Mouse (Mus musculus): ENCODE measurements at regions not wholly inside any gene's neighbourhood (a gene's known extent, or its start where the extent isn't known, plus 50 kb on each side); places are given as distances from the start of the nearest gene placed in this dataset.

DNA sequence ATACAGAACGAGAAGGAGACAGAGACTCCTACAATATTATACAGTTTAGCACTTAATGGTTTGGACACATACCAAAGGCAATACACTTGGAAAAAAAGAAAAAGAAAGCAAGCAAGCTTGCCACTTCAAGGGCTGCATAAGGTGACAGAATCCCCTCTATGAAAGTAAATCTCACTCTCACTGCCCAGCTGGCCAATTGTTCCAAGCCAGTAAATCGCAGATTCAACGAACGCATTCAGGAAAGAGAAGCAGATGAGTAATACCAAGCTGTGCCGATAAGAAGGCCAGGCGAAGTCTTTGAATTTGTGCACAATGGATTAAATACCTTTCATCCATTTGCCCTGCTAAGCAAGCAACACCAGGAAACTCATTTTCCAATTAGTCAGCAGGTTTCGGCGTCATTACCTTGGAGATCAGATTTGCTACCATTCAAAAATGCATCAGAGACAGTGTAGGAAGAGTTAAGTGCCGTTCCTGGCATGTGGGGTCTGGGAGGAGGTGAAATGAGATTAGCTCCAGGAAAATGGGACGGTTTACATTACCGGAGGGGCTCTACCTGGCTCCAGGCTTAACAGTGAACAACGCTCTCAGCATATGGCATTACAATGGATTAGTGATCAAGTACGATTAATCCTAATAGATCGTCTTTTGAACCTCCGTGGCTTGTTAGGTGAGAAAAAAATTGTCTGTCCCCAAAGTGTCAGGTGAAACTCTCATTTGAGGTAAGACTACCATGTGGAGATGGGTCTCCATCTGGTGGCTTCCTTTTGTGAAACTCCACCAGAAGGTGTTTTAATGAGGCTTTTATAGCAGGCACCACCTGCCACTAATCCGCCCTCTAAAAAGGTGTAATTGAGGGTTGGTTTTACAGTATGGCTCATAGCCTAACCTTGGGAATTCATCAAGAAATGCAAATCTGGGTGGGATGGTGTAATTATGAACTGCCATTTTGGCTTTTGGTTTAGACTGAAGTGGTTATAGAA, 518.2 kb upstream of the Mpdz start:
- no peak for DNase-seq

DNA sequence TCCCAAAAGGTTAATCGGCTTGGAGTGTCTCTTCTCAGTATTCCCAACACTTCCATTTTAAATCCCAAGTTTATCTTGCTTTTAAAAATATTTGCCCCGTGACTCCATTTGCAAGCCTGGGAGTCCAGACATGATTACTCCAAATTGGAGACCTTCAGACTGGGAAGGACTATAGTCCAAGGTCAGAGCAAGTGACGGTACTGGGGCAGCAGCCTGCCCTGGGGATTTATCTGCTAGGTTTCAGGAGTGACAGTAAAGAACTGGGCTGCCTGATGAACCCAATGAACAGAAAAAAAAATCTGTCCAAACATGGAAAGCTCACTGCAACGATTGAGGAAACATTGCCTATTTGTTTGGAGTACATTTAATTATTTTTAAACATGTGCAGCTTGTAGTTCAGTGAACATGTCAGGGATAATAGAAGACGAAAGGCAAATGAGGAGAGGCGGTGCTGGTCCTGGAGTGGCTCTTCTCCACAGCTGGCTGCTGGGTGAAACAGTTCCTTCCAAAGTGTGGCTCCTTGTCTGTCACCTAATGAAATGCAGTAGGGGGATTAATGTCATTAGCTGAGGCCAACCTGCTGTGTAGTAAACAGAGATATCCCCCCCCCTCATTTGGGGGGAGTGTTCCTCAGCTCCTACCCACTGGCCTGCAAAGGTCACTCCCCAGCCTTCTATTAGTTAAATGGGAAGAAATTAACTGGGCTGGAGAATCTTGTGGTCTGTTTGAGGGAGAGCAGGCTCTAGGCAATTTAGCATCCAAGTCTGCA, 514.5 kb upstream of the Mpdz start:
- no peak for DNase-seq

- no peak for DNase-seq
Observed at GRCm38 (mm10) chr4:81953023-81953422, 510.4 kb upstream of the Mpdz start.

GRCm38 (mm10) chr4:81937384-81937783, 494.8 kb upstream of the Mpdz start:
- no peak for DNase-seq

GRCm38 (mm10) chr4:81930956-81931355, 488.3 kb upstream of the Mpdz start:
- no peak for DNase-seq

DNA sequence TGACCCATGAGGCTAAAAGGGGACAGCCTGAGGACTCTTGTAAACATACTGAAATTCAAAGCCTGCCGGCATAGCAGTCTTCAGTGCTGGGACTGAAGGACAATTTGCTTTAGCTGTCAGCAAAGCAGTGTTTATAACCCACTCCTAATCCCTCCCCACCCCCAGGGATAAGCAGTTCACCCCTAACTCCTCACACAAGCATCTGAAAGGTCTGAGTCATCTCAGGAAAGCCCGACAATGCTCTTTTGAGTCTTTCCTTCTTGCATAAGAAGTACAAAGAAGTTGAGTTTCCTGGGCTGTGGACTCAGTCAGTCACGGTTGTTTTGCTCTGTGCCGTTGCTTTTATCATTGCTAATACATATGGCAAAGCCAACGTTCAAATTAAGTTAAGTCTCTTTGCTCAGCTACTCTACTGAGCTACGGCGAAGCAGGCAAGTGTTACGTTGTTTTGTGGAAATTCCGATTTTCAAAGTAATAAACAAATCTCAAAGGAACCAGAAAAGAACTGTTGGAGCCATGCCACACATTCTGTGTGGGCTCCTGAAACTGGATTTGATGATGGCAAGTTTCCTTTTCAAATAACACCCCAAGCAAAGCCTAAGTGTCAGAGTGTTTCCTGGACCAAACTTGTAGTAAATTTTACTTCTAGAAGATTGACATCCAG, 486.1 kb upstream of the Mpdz start:
- DNase-seq: no peak

DNA sequence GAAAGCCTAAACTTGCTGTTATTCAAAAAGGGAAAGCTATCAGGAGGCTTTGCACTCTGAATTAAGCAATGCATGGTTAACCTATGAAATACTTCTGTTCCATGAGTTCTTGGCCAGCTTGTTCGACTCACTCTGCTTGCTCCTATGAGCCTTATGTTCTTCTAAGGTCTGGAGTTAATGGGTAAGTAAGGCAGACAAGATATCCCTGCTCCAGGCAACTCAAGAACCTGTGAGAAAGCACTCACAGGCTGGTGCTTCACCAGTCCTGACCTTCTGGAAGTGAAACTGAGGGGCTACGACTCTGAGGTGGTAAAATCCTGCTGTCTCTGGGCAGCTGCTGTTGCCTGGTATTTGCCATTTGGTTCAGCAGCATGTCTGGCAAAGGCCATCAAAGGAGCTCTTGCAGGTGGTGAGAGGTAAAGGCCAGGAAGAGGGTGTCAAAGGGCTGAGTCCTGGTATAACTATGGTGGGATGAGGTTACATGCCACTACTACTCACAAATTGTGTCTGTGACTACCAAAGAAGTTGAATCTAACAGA, 484.6 kb upstream of the Mpdz start:
- DNase-seq: no peak

GRCm38 (mm10) chr4:81926662-81927141, 484.1 kb upstream of the Mpdz start:
- no peak for DNase-seq

- DNase-seq: no peak
Observed at GRCm38 (mm10) chr4:81925611-81926010, 483.0 kb upstream of the Mpdz start.

DNA sequence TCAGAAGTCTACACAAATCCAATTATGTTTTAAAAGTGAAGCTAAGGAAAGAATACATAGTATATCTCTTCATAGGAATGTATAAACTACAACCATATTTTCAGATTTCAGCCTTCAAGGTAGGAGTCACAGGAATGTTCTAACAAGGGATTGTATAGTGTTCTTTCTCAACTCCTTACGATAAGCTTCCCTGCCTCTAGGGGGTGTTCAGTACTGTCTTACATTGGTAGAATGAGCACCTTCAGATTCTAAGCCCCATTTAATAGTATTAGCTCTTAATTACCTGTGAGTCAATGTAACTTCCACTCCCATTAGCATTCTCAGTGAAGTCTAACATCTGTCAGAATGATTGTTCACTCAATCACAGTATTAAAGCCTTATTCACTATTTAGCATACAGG, 481.5 kb upstream of the Mpdz start:
- DNase-seq: no peak

GRCm38 (mm10) chr4:81922876-81923275, 480.3 kb upstream of the Mpdz start:
- no peak for DNase-seq

GRCm38 (mm10) chr4:81914971-81915370, 472.4 kb upstream of the Mpdz start:
- no peak for DNase-seq

DNA sequence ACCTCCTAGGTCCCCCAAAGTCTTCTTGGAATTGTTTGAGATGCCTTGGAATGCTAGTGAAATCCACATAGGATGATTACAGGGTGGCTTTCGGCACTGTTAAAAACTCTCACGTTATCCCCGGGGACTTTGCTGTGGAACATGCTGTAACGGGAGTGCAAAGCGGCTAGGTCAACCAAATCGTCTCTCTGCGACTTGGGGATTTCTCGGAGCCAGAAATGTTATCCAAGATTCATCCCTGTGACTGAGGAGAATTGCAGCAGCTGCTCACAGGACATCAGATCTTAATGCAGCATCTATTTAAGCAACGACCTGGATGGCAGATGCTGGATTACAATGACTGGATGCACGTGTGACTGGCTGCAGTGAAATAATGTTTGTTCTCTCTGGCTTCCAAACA, 470.7 kb upstream of the Mpdz start:
- DNase-seq: no peak

DNA sequence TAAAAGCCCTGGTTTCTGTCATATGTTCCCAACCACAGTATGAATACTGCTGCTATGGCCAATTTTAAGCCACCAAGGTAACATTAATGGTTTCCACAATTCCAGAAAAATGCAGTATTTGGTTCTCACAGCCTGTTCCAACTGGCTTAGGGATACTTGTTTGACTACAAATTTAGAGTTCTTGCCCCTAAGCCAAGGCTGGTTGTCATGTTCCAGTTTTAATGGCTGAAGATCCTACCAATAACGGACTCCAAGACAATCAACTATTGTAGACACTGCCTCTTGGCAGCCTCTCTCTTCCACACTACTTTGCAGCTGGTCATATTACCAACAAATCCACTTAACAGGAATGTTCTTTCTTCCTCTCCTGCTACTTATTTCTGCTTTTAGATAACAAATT, 470.0 kb upstream of the Mpdz start:
- no peak for DNase-seq

DNA sequence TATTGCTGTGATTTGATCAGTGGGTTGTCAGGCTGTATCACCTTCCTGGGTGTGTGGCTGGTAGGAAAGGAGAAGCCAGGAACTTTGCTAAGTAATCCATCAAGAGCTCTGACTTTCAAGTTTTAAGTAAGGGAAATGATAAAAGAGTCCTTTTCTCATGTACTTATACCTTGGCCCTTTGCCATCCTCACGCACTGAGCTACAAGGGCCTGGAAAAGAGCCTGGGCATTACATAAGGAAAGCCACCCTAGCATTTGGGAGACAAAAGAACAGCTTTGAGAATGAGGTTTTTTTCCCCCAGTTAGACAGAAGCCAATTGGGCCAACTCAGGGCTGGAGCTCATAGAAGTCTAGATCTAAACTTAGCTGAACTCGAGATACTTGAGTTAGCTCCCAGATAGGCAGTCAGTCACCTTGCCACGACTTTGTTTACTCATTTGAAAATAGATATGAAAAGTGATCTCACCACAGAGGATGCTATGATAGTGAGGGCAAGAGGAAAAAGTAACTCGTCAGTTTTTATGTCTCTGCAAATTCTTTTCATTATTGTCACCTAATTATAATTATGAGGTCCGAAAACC, 457.4 kb upstream of the Mpdz start:
- no peak for DNase-seq

GRCm38 (mm10) chr4:81898661-81899060, 456.0 kb upstream of the Mpdz start:
- DNase-seq: no peak

- no peak for DNase-seq
Observed at GRCm38 (mm10) chr4:81897451-81897850, 454.8 kb upstream of the Mpdz start.

DNA sequence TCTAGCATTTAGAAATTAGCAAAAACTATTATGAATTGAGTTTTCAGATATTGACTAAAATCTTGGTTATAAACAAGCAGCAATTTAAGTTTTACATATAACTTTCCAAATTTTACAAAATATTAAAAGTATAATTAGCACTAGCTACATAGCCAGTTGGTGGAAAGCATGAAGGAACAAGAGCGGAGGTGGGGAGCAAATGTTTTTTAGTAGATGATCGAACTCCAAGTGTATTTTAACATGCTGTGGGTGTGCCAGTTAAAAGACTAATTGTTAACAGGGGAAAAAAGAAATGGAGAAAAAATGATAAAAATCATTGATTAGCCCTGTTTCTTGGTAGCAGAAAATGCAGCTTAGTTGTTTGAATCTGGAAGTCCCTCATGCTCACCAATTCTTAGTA, 426.3 kb upstream of the Mpdz start:
- no peak for DNase-seq

DNA sequence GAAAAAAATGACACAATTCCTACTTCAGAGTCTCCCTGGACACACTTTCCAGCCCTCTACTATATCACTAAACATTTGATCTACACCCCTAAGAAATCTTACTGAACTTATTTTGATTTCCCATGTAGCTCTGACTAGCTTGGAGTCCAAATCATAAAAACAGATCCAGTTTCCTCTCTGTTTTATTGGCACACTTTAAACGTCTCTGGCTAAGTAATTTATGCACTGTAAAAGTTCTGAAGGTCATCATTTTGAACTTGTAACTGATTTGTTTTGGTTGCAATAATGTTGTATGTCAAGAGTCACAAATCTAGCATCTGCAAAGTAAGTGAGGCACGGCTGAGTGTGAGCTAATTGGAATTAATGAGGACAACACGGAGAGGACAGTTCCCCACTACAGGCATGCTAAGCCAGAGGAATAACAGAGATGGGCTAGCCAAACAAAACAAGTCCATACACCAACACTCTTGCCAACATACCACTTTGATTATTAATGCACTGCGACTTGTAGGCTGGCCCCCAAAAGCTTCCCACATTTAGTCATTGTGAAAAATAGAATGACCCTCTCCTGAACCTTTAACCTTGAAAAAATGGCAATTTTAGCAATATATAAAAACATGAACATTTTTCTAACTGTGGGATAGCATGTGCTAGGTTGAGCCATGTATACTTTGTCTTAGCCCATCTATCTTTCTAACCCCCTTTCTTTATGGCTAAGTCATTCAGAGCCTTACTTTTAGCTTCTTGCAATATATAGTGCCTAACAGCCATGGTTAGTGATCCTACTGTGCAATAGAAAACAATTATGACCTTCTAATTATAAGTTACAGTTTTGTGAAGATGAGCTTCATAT, 399.3 kb upstream of the Mpdz start:
- peak in 1 of 2 experiments; percentile 12 for DNase-seq

GRCm38 (mm10) chr4:81829972-81830371, 387.4 kb upstream of the Mpdz start:
- DNase-seq: no peak

DNA sequence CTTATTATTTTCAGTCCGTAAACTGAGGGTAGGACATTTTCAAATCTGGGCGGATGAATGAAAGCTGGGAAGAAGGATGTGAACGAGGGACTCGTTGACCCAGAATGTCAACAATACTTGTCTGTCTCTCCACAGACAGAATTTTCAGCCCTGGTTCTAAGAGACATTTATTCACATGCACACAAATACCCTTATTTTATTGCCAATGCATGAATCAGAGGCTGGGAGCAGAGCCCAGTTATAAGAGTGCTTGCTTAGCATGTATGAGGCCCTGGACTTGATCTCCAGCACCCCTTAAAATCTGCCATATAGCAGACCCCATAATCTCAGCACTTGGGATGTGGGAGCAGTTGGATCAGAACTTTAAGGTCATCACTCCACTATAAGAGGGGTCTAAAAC, 384.8 kb upstream of the Mpdz start:
- no peak for DNase-seq

DNA sequence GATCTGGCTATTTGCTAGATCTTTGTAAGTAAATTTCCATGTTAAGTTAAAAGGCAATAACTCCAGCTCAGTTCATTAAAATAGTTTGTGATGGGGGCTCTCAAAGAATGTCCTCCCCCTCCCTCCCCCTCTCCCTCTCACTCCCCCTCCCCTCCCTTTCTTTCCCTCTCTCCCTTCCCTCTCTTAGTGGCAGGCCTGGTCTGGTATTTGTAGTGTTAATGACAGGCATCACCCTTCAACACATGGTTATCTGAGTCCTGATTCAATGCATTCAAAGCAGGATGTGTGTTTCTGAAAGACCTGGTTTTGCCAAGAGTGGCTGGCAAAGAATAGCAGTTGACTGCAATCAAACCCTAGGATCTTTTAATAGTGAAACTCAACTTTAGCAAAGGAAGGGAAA, 383.4 kb upstream of the Mpdz start:
- no peak for DNase-seq

Measured in kidney, postnatal 36 days (tissue).